Mouse (Mus musculus) right cerebral cortex, adult 18-20 months (tissue): Measurements from ENCODE around the gene Ric8b.

Experiments used
- DNase-seq: peaks from one replicate; pipeline ENCODE4 v3.0.0; 2022; ENCODE audit warnings: mixed read lengths

Gene Ric8b

GRCm38 (mm10) chr10:85013464-85013863, 96.0 kb downstream of the Ric8b start:
- peak; percentile 19 for DNase-seq

GRCm38 (mm10) chr10:85013924-85014428, 96.6 kb downstream of the Ric8b start:
- DNase-seq = no peak

GRCm38 (mm10) chr10:85014456-85014976, 97.1 kb downstream of the Ric8b start:
- no peak for DNase-seq

GRCm38 (mm10) chr10:85022647-85023312, 105.4 kb downstream of the Ric8b start:
- DNase-seq = no peak

- no peak for DNase-seq
Measured at GRCm38 (mm10) chr10:85023313-85023666, 105.9 kb downstream of the Ric8b start.

GRCm38 (mm10) chr10:85025799-85026424, 108.5 kb downstream of the Ric8b start:
- no peak for DNase-seq

- DNase-seq = no peak
Measured at GRCm38 (mm10) chr10:85027619-85028175, 110.3 kb downstream of the Ric8b start.

- DNase-seq = no peak
Measured at GRCm38 (mm10) chr10:85035131-85035725, 117.8 kb downstream of the Ric8b start.

GRCm38 (mm10) chr10:85038147-85038546, 120.7 kb downstream of the Ric8b start:
- DNase-seq = no peak

GRCm38 (mm10) chr10:85038852-85039251, 121.4 kb downstream of the Ric8b start:
- no peak for DNase-seq

- no peak for DNase-seq
Measured at GRCm38 (mm10) chr10:85044191-85044711, 126.8 kb downstream of the Ric8b start.

GRCm38 (mm10) chr10:85044732-85045720, 127.6 kb downstream of the Ric8b start:
- no peak for DNase-seq

- DNase-seq = no peak
Measured at GRCm38 (mm10) chr10:85046585-85046984, 129.2 kb downstream of the Ric8b start.

- no peak for DNase-seq
Measured at GRCm38 (mm10) chr10:85048008-85048407, 130.6 kb downstream of the Ric8b start.

GRCm38 (mm10) chr10:85050668-85051208, 133.3 kb downstream of the Ric8b start:
- DNase-seq = no peak

- no peak for DNase-seq
Measured at GRCm38 (mm10) chr10:85052451-85052850, 135.0 kb downstream of the Ric8b start.

- DNase-seq = no peak
Measured at GRCm38 (mm10) chr10:85054876-85055275, 137.5 kb downstream of the Ric8b start.
